Mouse (Mus musculus) neural tube, embryonic 13.5 days (tissue): ENCODE results near the gene Theg. TPM values are rescaled to one million over a fixed set of nuclear protein-coding genes. Genes with fewer than 3 reads are reported as not detected.

Experiments
- ATAC-seq: fragments of 200-750 bp; cut with Nextera tagmentation; 2 replicates; pipeline ENCODE4 v1.8.0; 2017; ENCODE audit warnings: low read depth, mild to moderate bottlenecking, moderate TSS enrichment, moderate library complexity
- H3K27ac ChIP-seq: fragments of 300-500 bp; sonication (generic); replicated peaks from 2 replicates; pipeline ENCODE4 v1.5.1; 2015; ENCODE audit warnings: moderate library complexity, mild to moderate bottlenecking, inconsistent platforms
- H3K27me3 ChIP-seq: fragments of 300-500 bp; sonication (generic); 2 replicates; pipeline ENCODE4 v1.6.1; 2015; ENCODE audit warnings: mild to moderate bottlenecking, inconsistent platforms
- H3K36me3 ChIP-seq: fragments of 300-500 bp; sonication (generic); 2 replicates; pipeline ENCODE4 v1.6.1; 2015; ENCODE audit warnings: mild to moderate bottlenecking, inconsistent platforms
- H3K4me1 ChIP-seq: fragments of 300-500 bp; sonication (generic); replicated peaks from 2 replicates; pipeline ENCODE4 v1.6.1; 2015; ENCODE audit warnings: inconsistent platforms
- H3K4me2 ChIP-seq: fragments of 300-500 bp; sonication (generic); 2 replicates; pipeline ENCODE4 v1.6.1; 2015; ENCODE audit warnings: inconsistent platforms, mild to moderate bottlenecking, moderate library complexity
- H3K4me3 ChIP-seq: fragments of 300-500 bp; sonication (generic); 2 replicates; pipeline ENCODE4 v1.5.1; 2015; ENCODE audit warnings: mild to moderate bottlenecking, inconsistent platforms
- H3K9ac ChIP-seq: fragments of 300-500 bp; sonication (generic); 2 replicates; pipeline ENCODE4 v1.6.1; 2015; ENCODE audit warnings: moderate library complexity, mild to moderate bottlenecking, inconsistent platforms
- H3K9me3 ChIP-seq: fragments of 300-500 bp; sonication (generic); 2 replicates; pipeline ENCODE4 v1.6.1; 2016; ENCODE audit warnings: inconsistent platforms
- WGBS: fragments of 180-500 bp; shearing (Covaris S2); methylation state at CpG from one replicate; pipeline ENCODE4 v1.1.7; 2015; 5-methylcytosine and 5-hydroxymethylcytosine counted together
- polyA plus RNA-seq: library from polyadenylated mRNA; unstranded; fragments of >200 nt; fragmentation: Nextera tagmentation; extraction: Ambion mirVana; gene quantifications from 2 replicates; pipeline ENCODE4 v1.2.1, GENCODE M21; 2015

Gene Theg
- polyA plus RNA-seq, 1 experiment from 2014 or later: not detected

DNA sequence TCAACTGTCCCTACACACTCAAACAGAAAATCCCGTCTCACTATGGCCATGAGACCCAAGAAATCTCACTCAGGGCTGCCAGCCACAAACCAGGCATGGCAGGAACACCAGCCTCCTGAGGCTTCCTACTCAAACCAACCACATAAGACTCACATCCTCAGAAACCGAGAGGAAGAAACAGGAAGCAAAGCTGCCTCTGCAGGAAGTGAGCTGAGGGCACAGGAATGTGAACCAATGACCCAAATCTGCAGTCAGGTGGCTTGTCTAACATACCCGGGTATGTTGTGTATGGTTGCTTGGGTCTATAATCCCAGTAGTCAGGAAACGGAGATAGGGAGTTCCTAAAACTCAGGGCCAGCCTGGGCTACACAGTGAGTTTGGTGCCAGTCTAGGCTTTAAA is 48.3 kb downstream of the Theg start:
- Histone ChIP-seq H3K9me3 (no peaks in the 10 kb centered on the region), H3K4me1 (peaks cover 1% of the 10 kb centered on the region), H3K27ac (no peak overlapping the region), H3K4me3 (no peak overlapping the region), H3K27me3 (peaks cover 7% of the 10 kb centered on the region), H3K4me2 (no peak overlapping the region), H3K9ac (no peak overlapping the region), H3K36me3 (peaks cover 61% of the 10 kb centered on the region)
- 79% methylated on average over 4 of the region's 4 CpGs for WGBS
- ATAC-seq: no peak

- H3K9ac ChIP-seq: no peak overlapping the region
- ATAC-seq: no peak
- H3K27me3 ChIP-seq: peaks cover 8% of the 10 kb centered on the region
- H3K4me2 ChIP-seq: no peak overlapping the region
- H3K27ac ChIP-seq: no peak overlapping the region
- H3K4me3 ChIP-seq: no peak overlapping the region
- peaks cover 56% of the 10 kb centered on the region for H3K36me3 ChIP-seq
- 93% methylated on average over 3 of the region's 3 CpGs for WGBS
- peaks cover 7% of the 10 kb centered on the region for H3K4me1 ChIP-seq
- no peaks in the 10 kb centered on the region for H3K9me3 ChIP-seq
Observed at GRCm38 (mm10) chr10:79538323-79538722, 48.8 kb downstream of the Theg start.

DNA sequence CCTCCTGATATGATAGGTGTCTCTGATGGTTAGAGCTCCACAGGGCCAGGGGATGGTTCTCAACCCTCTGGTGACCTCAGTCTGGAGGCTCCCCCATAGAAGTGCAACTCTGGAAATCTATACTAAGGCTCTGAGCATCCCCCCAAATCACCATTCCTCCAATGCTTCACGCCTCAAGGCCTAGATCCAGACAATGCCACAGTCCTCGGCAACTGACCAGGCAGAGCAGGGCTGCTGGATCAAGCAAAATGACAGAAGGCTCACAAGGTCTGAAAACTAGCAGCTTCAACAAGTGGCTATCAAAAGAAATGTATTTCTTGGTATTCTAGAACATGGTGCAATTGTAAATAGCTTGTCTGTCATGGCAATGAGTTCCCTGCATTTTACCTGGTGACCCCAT is 49.4 kb downstream of the Theg start:
- 80% methylated on average over 2 of the region's 2 CpGs for WGBS
- Histone ChIP-seq H3K27ac (no peak overlapping the region), H3K36me3 (peaks cover 51% of the 10 kb centered on the region)

GRCm38 (mm10) chr10:79537271-79537670 is 49.9 kb downstream of the Theg start:
- H3K36me3 ChIP-seq: peaks cover 45% of the 10 kb centered on the region
- H3K4me3 ChIP-seq: no peak overlapping the region
- no peaks in the 10 kb centered on the region for H3K9me3 ChIP-seq
- no peak overlapping the region for H3K9ac ChIP-seq
- H3K27me3 ChIP-seq: peaks cover 8% of the 10 kb centered on the region
- WGBS: 95% methylated on average over 7 of the region's 7 CpGs
- H3K4me1 ChIP-seq: peaks cover 16% of the 10 kb centered on the region
- no peak overlapping the region for H3K27ac ChIP-seq
- no peak overlapping the region for H3K4me2 ChIP-seq
- no peak for ATAC-seq

More for the DNA sequence above, 49.4 kb downstream of the Theg start:
- Histone ChIP-seq H3K4me3 (no peak overlapping the region), H3K4me2 (no peak overlapping the region), H3K27me3 (peaks cover 8% of the 10 kb centered on the region), H3K9ac (no peak overlapping the region), H3K9me3 (no peaks in the 10 kb centered on the region), H3K4me1 (peaks cover 12% of the 10 kb centered on the region)
- ATAC-seq: no peak

DNA sequence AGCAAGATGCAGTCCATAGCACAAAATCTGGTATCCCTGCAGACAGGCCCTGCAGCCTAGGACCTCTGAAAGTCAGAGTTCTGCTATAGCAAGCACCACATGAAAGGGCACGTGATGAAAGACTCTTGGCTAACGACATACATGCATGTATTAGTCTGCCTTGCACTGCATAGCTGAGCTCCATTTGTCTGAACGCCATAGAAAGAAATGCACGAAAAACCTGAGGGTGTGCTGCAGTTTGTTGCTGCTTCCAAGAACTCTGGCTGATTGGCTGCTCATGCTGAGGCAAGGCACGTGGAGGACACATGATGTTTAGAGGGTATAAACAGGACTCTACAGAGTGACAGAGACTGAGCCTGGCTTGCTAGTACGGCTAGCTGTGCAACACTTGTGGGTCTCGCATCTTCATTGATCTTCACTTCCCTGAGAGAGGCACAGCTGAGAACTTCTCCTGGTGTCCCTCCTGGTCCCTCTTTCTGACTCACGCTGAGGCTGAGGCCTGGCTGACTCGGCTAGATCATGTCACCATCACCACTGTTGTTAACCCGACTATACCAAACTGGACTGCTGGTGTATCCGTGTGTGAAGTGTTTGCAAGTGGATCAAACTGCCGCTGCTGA is 50.6 kb downstream of the Theg start:
- Histone ChIP-seq H3K4me2 (no peak overlapping the region), H3K27ac (no peak overlapping the region), H3K36me3 (peaks cover 38% of the 10 kb centered on the region), H3K4me3 (no peak overlapping the region), H3K4me1 (peaks cover 16% of the 10 kb centered on the region), H3K9me3 (no peaks in the 10 kb centered on the region), H3K9ac (no peak overlapping the region), H3K27me3 (peaks cover 8% of the 10 kb centered on the region)
- no peak for ATAC-seq
- WGBS: 77% methylated on average over 12 of the region's 12 CpGs

DNA sequence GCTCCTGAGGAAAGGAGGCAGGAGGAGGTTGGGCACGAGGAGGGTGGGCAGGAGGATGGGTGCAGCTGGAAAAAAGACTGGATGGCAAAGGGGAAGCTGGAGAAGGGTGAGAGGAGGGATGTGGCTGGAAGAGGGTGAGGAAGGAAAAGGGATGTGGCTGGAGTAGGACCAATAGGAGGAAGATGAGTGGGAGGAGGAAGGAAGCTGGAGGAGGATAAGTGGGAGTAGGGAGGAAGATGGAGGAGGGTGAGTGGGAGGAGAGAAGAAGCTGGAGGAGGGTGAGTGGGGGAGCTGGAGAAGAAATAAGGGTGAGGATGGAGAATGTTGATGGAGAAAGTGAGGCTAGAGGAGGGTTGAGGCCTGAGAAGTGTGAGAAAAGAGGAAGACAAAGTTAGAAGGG is 51.7 kb downstream of the Theg start:
- Histone ChIP-seq H3K9ac (no peak overlapping the region), H3K4me3 (no peak overlapping the region), H3K36me3 (peaks cover 27% of the 10 kb centered on the region), H3K27me3 (peaks cover 8% of the 10 kb centered on the region), H3K9me3 (no peaks in the 10 kb centered on the region), H3K27ac (no peak overlapping the region), H3K4me2 (no peak overlapping the region), H3K4me1 (peaks cover 16% of the 10 kb centered on the region)
- 63% methylated on average over 1 of the region's 1 CpGs for WGBS
- no peak for ATAC-seq

- WGBS: 90% methylated on average over 2 of the region's 2 CpGs
- ATAC-seq: no peak
- peaks cover 8% of the 10 kb centered on the region for H3K27me3 ChIP-seq
- H3K27ac ChIP-seq: no peak overlapping the region
- H3K9ac ChIP-seq: no peak overlapping the region
- H3K4me3 ChIP-seq: no peak overlapping the region
- H3K4me2 ChIP-seq: no peak overlapping the region
- H3K9me3 ChIP-seq: no peaks in the 10 kb centered on the region
- peaks cover 17% of the 10 kb centered on the region for H3K36me3 ChIP-seq
- peaks cover 16% of the 10 kb centered on the region for H3K4me1 ChIP-seq
Observed at GRCm38 (mm10) chr10:79534426-79534825, 52.7 kb downstream of the Theg start.

GRCm38 (mm10) chr10:79533126-79533911 is 53.8 kb downstream of the Theg start, which contains the start of gene Plpp2:
TSS of gene Plpp2 (minus strand) at chr10:79533796.
- peaks cover 6% of the 10 kb centered on the region for H3K36me3 ChIP-seq
- H3K4me2 ChIP-seq: peak within 1 kb of the TSS; percentile 96
- peak within 1 kb of the TSS; percentile 70 for H3K9ac ChIP-seq
- peaks cover 16% of the 10 kb centered on the region for H3K4me1 ChIP-seq
- no peaks in the 10 kb centered on the region for H3K9me3 ChIP-seq
- H3K27ac ChIP-seq: no peak within 1 kb of the TSS
- under 1% methylated on average over 52 of the region's 52 CpGs for WGBS
- peak within 1 kb of the TSS; percentile 50 for H3K4me3 ChIP-seq
- ATAC-seq: peak; percentile 68
- peaks cover 8% of the 10 kb centered on the region for H3K27me3 ChIP-seq

- H3K4me2 ChIP-seq: peak overlapping the region; percentile 96
- no peak overlapping the region for H3K27ac ChIP-seq
- peaks cover 8% of the 10 kb centered on the region for H3K27me3 ChIP-seq
- peak; percentile 17; the same call in 1 of the 2 replicates for ATAC-seq
- H3K9ac ChIP-seq: peak overlapping the region; percentile 70
- peak overlapping the region; percentile 50 for H3K4me3 ChIP-seq
- no peaks in the 10 kb centered on the region for H3K36me3 ChIP-seq
- H3K9me3 ChIP-seq: no peaks in the 10 kb centered on the region
- H3K4me1 ChIP-seq: peaks cover 16% of the 10 kb centered on the region
- 29% methylated on average over 3 of the region's 3 CpGs for WGBS
Observed at GRCm38 (mm10) chr10:79532678-79533077, 54.5 kb downstream of the Theg start.

- 88% methylated on average over 3 of the region's 3 CpGs for WGBS
- Histone ChIP-seq H3K4me1 (peaks cover 16% of the 10 kb centered on the region), H3K27ac (no peak overlapping the region), H3K9me3 (no peaks in the 10 kb centered on the region), H3K4me2 (no peak overlapping the region), H3K27me3 (peaks cover 8% of the 10 kb centered on the region), H3K4me3 (no peak overlapping the region), H3K9ac (no peak overlapping the region), H3K36me3 (peaks cover 9% of the 10 kb centered on the region; the same call in 1 of the 2 replicates)
- ATAC-seq: no peak
Observed at GRCm38 (mm10) chr10:79531593-79531992, 55.5 kb downstream of the Theg start.

- Histone ChIP-seq H3K4me1 (peaks cover 16% of the 10 kb centered on the region), H3K4me2 (no peak overlapping the region), H3K9ac (no peak overlapping the region), H3K27me3 (peaks cover 8% of the 10 kb centered on the region), H3K9me3 (no peaks in the 10 kb centered on the region), H3K27ac (no peak overlapping the region), H3K36me3 (peaks cover 17% of the 10 kb centered on the region; the same call in 1 of the 2 replicates), H3K4me3 (no peak overlapping the region)
- WGBS: 90% methylated on average over 13 of the region's 13 CpGs
- no peak for ATAC-seq
Observed at GRCm38 (mm10) chr10:79530721-79531120, 56.4 kb downstream of the Theg start.

DNA sequence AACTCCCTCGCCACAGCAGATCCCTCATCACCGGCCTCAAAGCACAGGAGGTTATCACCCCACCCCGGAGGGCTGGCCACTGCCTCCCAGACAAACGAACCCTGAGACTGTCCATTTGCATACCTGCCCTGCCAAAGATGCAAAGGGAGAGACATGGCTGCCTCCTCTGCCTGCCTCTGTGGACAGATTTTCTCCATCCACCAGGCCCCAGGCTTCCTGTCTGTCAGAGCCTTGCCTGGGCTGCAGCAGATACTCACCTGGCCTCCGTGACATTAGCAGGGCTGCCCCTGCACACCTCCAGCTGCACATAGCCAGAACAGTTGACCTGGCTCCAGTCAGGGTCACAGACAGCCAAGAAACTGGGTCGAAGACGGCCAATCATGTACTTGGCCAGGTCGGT is 56.9 kb downstream of the Theg start:
- peaks cover 16% of the 10 kb centered on the region for H3K4me1 ChIP-seq
- peaks cover 17% of the 10 kb centered on the region; the same call in 1 of the 2 replicates for H3K36me3 ChIP-seq
- no peak overlapping the region for H3K27ac ChIP-seq
- no peaks in the 10 kb centered on the region for H3K9me3 ChIP-seq
- no peak overlapping the region for H3K4me3 ChIP-seq
- ATAC-seq: no peak
- H3K4me2 ChIP-seq: no peak overlapping the region
- H3K9ac ChIP-seq: no peak overlapping the region
- peaks cover 8% of the 10 kb centered on the region for H3K27me3 ChIP-seq
- WGBS: 72% methylated on average over 8 of the region's 8 CpGs
